10 mouse cellular contexts compared by ENCODE assay signal in the genomic region with DNA sequence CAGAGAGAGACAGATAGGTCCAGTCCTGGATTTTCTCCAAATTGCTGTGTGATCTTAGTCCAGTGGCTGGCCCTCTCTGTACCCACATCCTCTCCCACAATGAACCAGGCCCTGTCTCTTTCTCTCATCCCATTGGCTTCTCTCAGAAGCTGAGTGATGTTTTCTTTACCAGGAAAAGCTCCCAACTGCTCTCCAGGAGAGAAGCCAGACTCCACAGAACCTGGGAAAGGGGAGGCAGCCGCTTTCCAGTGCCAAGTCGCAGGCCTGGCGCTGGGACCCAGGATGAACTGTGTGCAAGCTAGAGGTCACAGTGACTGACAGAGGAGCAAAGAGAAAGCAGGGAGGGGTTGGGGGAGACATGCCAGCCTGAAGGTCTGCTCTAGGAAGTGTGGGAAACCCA. TPM values are rescaled to one million over a fixed set of nuclear protein-coding genes. Genes with fewer than 3 reads are reported as not detected.
DNase-seq lines count a peak whose midpoint lies in the region; ATAC-seq and TF ChIP-seq lines count a peak whose summit lies in the region.
"Had no signal": no experiment of that assay in that cellular context is flagged by ENCODE, and none has a peak within 500 bp of the region (broad histone marks: within the 10 kb centered on the region; RNA-seq: fewer than 3 reads in every experiment).

No protein-coding gene starts in this region.

- no peak overlapping the region for H3K9ac ChIP-seq in heart, postnatal 0 days (replicated peaks; ENCODE audit: low read depth, low read length)
- H3K9ac ChIP-seq: liver, embryonic 14.5 days had no signal

- TF ChIP-seq POLR2A in embryonic fibroblast, embryonic 13.5 days (IDR thresholded peaks at IDR 0.05; ENCODE audit: low read depth, low read length), result no peak

- TF ChIP-seq EP300 in heart, postnatal 0 days (IDR thresholded peaks at IDR 0.05; ENCODE audit: low read depth), result no peak

- H3K4me2 ChIP-seq in heart, postnatal 0 days (ENCODE audit: low read depth, low read length), result no peak overlapping the region

- no peaks in the 10 kb centered on the region for H3K9me3 ChIP-seq in heart, postnatal 0 days (replicated peaks; ENCODE audit: control insufficient read depth, low read length)
- H3K9me3 ChIP-seq in heart, embryonic 10.5 days, result no peaks in the 10 kb centered on the region

- TF ChIP-seq CTCF in heart, postnatal 0 days (IDR thresholded peaks at IDR 0.05; ENCODE audit: low read depth), result no peak
- no peak for TF ChIP-seq CTCF in embryonic fibroblast, embryonic 13.5 days (IDR thresholded peaks at IDR 0.05; ENCODE audit: borderline replicate concordance, insufficient read depth, low read length)

- no peak for DNase-seq in heart, postnatal 0 days (ENCODE audit: low spot score)
- DNase-seq in heart, embryonic 10.5 days (ENCODE audit: low spot score), result no peak
- DNase-seq in lung, adult 18-20 months, result peak; percentile 32 to 52
- no peak for DNase-seq in lung, postnatal 36 days
- DNase-seq in kidney, postnatal 4 days, result peak; percentile 23 to 51
- DNase-seq in frontal cortex, postnatal 14 days (ENCODE audit: low spot score in 2 of 2), result no peak
- DNase-seq: right cerebral cortex, postnatal 14 days had no signal

- 62% methylated on average over 3 of the region's 3 CpGs for WGBS in heart, postnatal 0 days
- WGBS in heart, embryonic 10.5 days, result 77% methylated on average over 3 of the region's 3 CpGs

- no peaks in the 10 kb centered on the region for H3K4me1 ChIP-seq in heart, postnatal 0 days (ENCODE audit: control insufficient read depth, insufficient read depth)
- 0 out of 2 replicates have a peak, but pooled peaks cover 2% of the 10 kb centered on the region for H3K4me1 ChIP-seq in heart, embryonic 10.5 days
- H3K4me1 ChIP-seq in embryonic fibroblast, embryonic 13.5 days (ENCODE audit: control insufficient read depth, insufficient read depth, low read length), result peaks cover 3% of the 10 kb centered on the region; the same call in 1 of the 2 replicates

- H3K27ac ChIP-seq in heart, postnatal 0 days (ENCODE audit: low read depth), result no peak overlapping the region
- H3K27ac ChIP-seq in heart, embryonic 10.5 days, result no peak overlapping the region
- H3K27ac ChIP-seq in embryonic fibroblast, embryonic 13.5 days (ENCODE audit: insufficient read depth, low read length), result peak overlapping the region; percentile 4; the same call in 1 of the 2 replicates
- H3K27ac ChIP-seq: liver, embryonic 14.5 days had no signal

- no peak overlapping the region for H3K4me3 ChIP-seq in heart, postnatal 0 days (ENCODE audit: low read depth, low read length)
- no peak overlapping the region for H3K4me3 ChIP-seq in heart, embryonic 10.5 days
- no peak overlapping the region for H3K4me3 ChIP-seq in embryonic fibroblast, embryonic 13.5 days (ENCODE audit: insufficient read depth, low read length)

- H3K36me3 ChIP-seq in heart, postnatal 0 days (replicated peaks; ENCODE audit: control insufficient read depth, insufficient read depth, low read length), result no peaks in the 10 kb centered on the region
- H3K36me3 ChIP-seq in heart, embryonic 10.5 days, result no peaks in the 10 kb centered on the region

- ATAC-seq in heart, postnatal 0 days (ENCODE audit: insufficient read depth, low read depth), result peak; percentile 16; the same call in 1 of the 2 replicates
- no peak for ATAC-seq in megakaryocyte-erythroid progenitor cell, adult 5-6 weeks (replicated peaks; ENCODE audit: low FRiP score, low TSS enrichment, poor library complexity, severe bottlenecking)

- peaks cover 25% of the 10 kb centered on the region for H3K27me3 ChIP-seq in heart, postnatal 0 days (ENCODE audit: control insufficient read depth, insufficient read depth, low read length)
- peaks cover 76% of the 10 kb centered on the region for H3K27me3 ChIP-seq in heart, embryonic 10.5 days (ENCODE audit: insufficient read depth, poor library complexity, severe bottlenecking)

RNA-seq across cellular contexts. Expression of a gene that starts 28.1 kb away (rescaled TPM):
- total RNA-seq in heart, postnatal 0 days (2014; rRNA removed; ENCODE audit: low replicate concordance), result 4.3 and 6.0 TPM in 2 replicates
- polyA plus RNA-seq in heart, postnatal 0 days (2015; fragmentation: Nextera tagmentation; extraction: Ambion mirVana), result 2.8 and 3.1 TPM in 2 replicates
- 2.3 and 5.0 TPM in 2 replicates for polyA plus RNA-seq in heart, embryonic 10.5 days (2016; fragmentation: Nextera tagmentation; extraction: Ambion mirVana)
- 0.20 and 1.3 TPM in 2 replicates for polyA plus RNA-seq in embryonic fibroblast, embryonic 13.5 days (2011; ENCODE audit: insufficient read length, low read depth, missing spikeins)
- total RNA-seq in megakaryocyte-erythroid progenitor cell, adult 5-6 weeks (2014; fragmentation: Nextera tagmentation), result 7.0 and 18.8 TPM in 2 replicates
- 12.9 and 13.1 TPM in 2 replicates for total RNA-seq in megakaryocyte-erythroid progenitor cell, adult 5-6 weeks (2017)

RNA-seq across cellular contexts. Expression of a gene that starts 52.4 kb away (rescaled TPM):
- total RNA-seq in heart, postnatal 0 days (2014; rRNA removed; ENCODE audit: low replicate concordance), result 3.1 and 6.5 TPM in 2 replicates
- polyA plus RNA-seq in heart, postnatal 0 days (2015; fragmentation: Nextera tagmentation; extraction: Ambion mirVana), result 4.0 and 5.6 TPM in 2 replicates
- polyA plus RNA-seq in heart, embryonic 10.5 days (2016; fragmentation: Nextera tagmentation; extraction: Ambion mirVana), result 5.9 and 13.0 TPM in 2 replicates
- 0.37 and 2.2 TPM in 2 replicates for polyA plus RNA-seq in embryonic fibroblast, embryonic 13.5 days (2011; ENCODE audit: insufficient read length, low read depth, missing spikeins)
- total RNA-seq in megakaryocyte-erythroid progenitor cell, adult 5-6 weeks (2014; fragmentation: Nextera tagmentation), result 134 and 169 TPM in 2 replicates
- 33.0 and 80.9 TPM in 2 replicates for total RNA-seq in megakaryocyte-erythroid progenitor cell, adult 5-6 weeks (2017)

Comparison
In these comparisons a context has a peak if more than half of its experiments do, and no peak if none do; other contexts are left out.
1. DNase-seq: peak in lung, adult 18-20 months (2 of 2) and kidney, postnatal 4 days (2 of 2); none in heart, postnatal 0 days (single experiment), heart, embryonic 10.5 days (single experiment), lung, postnatal 36 days (single experiment) and frontal cortex, postnatal 14 days (0 of 2).